Mouse (Mus musculus) embryonic facial prominence, embryonic 14.5 days (tissue): Measurements from ENCODE around the gene Cerkl. TPM values are rescaled to one million over a fixed set of nuclear protein-coding genes. Genes with fewer than 3 reads are reported as not detected.

Source experiments
- ATAC-seq: fragments of 200-750 bp; cut with Nextera tagmentation; 2 replicates; pipeline ENCODE4 v1.8.0; 2017; ENCODE audit warnings: low read depth, moderate number of reproducible peaks, moderate TSS enrichment
- DNase-seq: peaks from one replicate; pipeline ENCODE4 v3.0.0-alpha.2; 2015; ENCODE audit warnings: low spot score
- H3K27ac ChIP-seq: fragments of 300-500 bp; sonication (generic); replicated peaks from 2 replicates; pipeline ENCODE4 v1.5.1; 2014; ENCODE audit warnings: low read depth, mild to moderate bottlenecking, low read length, moderate library complexity
- H3K27me3 ChIP-seq: fragments of 300-500 bp; sonication (generic); replicated peaks from 2 replicates; pipeline ENCODE4 v1.6.1; 2014; ENCODE audit warnings: low read length; ENCODE audit not compliant: control insufficient read depth, insufficient read depth
- H3K36me3 ChIP-seq: fragments of 300-500 bp; sonication (generic); 2 replicates; pipeline ENCODE4 v1.6.1; 2014; ENCODE audit warnings: low read length, mixed read lengths; ENCODE audit not compliant: control insufficient read depth, insufficient read depth
- H3K4me1 ChIP-seq: fragments of 300-500 bp; sonication (generic); 2 replicates; pipeline ENCODE4 v1.6.1; 2014; ENCODE audit warnings: antibody characterized with exemption, low read length; ENCODE audit not compliant: control insufficient read depth, insufficient read depth
- H3K4me2 ChIP-seq: fragments of 300-500 bp; sonication (generic); 2 replicates; pipeline ENCODE4 v1.6.1; 2014; ENCODE audit warnings: low read depth, mild to moderate bottlenecking, low read length, moderate library complexity, mixed read lengths
- H3K4me3 ChIP-seq: fragments of 300-500 bp; sonication (generic); 2 replicates; pipeline ENCODE4 v1.5.1; 2014; ENCODE audit warnings: low read depth, mild to moderate bottlenecking, low read length
- H3K9ac ChIP-seq: fragments of 300-500 bp; sonication (generic); 2 replicates; pipeline ENCODE4 v1.6.1; 2014; ENCODE audit warnings: low read depth, mild to moderate bottlenecking, low read length, moderate library complexity, mixed read lengths
- H3K9me3 ChIP-seq: fragments of 300-500 bp; sonication (generic); 2 replicates; pipeline ENCODE4 v1.6.1; 2016; ENCODE audit warnings: low read length; ENCODE audit not compliant: control insufficient read depth
- WGBS: fragments of 180-500 bp; shearing (Covaris S2); extraction: QIAGEN DNeasy Blood & Tissue Kit; methylation state at CpG from one replicate; pipeline ENCODE4 v1.1.7; 2014; 5-methylcytosine and 5-hydroxymethylcytosine counted together
- polyA plus RNA-seq: library from polyadenylated mRNA; unstranded; fragments of >200 nt; fragmentation: Nextera tagmentation; extraction: Ambion mirVana; gene quantifications from 2 replicates; pipeline ENCODE4 v1.2.1, GENCODE M21; 2014

Cerkl gene
- polyA plus RNA-seq, 1 experiment from 2014 or later: 0.88 TPM

DNA sequence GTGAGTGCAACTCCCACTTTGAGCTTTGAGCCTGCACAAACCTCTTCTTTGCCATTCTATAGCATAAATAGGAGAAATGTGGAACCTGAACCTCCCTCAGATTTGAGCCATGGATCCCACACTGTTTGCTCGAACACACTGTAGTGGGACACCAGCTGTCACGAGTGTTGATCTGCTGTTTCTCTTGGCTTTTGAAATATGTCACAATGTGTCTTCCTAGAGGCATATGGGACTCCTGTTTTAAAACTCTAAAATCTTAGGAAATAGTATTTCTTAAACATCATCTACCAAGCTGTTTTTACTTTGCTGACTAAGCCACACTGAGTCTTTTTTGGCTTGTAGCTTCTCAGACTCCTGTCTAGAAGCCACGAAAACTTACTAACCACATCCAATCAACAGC, 98.8 kb downstream of the Cerkl start:
- H3K27me3 ChIP-seq: no peaks in the 10 kb centered on the region
- no peak overlapping the region for H3K4me2 ChIP-seq
- no peaks in the 10 kb centered on the region for H3K4me1 ChIP-seq
- no peak overlapping the region for H3K27ac ChIP-seq
- no peak for ATAC-seq
- no peak overlapping the region for H3K9ac ChIP-seq
- H3K36me3 ChIP-seq: no peaks in the 10 kb centered on the region
- H3K4me3 ChIP-seq: no peak overlapping the region
- H3K9me3 ChIP-seq: no peaks in the 10 kb centered on the region
- DNase-seq: no peak
- WGBS: 81% methylated on average over 3 of the region's 3 CpGs

DNA sequence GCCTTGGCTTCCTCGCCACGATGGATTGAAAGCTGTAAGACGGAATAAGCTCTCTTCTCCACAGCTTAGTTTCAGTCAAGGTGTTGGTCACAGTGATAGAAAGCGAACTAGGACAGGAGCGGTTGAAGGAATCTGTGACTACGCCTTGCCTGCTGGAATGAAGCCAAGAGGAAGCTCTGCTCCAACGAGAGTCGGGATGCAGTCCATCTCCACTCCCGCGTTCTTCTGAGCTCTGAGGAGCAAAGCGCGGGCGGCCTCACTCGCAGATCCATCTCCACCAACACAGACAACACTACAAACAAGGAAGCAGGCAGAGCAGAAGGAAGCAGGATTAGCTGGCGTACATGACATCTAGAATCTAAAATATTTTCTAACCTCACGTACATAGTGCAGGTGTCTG, 101.8 kb downstream of the Cerkl start:
- DNase-seq (no peak), ATAC-seq (no peak)
- Histone ChIP-seq H3K27ac (no peak overlapping the region), H3K4me1 (no peaks in the 10 kb centered on the region), H3K9me3 (no peaks in the 10 kb centered on the region), H3K4me2 (no peak overlapping the region), H3K27me3 (no peaks in the 10 kb centered on the region), H3K36me3 (no peaks in the 10 kb centered on the region), H3K9ac (no peak overlapping the region), H3K4me3 (no peak overlapping the region)
- 92% methylated on average over 16 of the region's 16 CpGs for WGBS

DNA sequence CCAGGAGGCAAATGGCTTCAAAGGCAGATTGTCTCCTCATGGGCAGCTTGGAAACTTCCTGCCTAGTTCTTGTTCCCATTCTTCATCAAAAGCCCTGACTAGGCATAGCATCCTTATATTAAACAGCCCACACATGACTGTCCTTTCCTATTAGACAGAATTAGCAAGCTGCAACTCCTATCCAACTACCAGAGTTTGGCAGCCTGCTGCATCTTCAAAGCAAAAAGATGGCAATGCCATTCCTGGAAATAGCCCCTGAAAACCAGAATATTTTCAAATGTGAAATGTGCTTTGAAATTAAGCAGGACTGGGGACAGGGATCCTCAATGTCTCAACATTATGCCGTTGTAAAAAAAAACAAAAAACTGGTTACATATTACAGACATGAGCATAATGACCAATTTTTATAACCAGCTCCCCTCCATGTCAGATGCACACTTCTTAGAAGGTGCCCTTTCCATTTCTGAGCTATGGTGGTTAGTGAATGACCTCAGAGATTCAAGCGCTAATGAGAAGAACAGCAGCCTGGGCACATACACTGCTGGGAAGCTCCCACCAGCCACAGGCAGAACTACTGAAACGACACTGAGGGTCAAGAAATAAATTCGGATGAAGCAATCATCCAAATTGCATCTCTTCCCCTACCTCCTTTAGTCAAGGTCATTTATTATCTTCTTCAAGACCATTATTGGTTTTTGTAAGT, 104.3 kb downstream of the Cerkl start:
- Histone ChIP-seq H3K9ac (no peak overlapping the region), H3K36me3 (no peaks in the 10 kb centered on the region), H3K4me3 (no peak overlapping the region), H3K4me2 (no peak overlapping the region), H3K4me1 (no peaks in the 10 kb centered on the region), H3K9me3 (no peaks in the 10 kb centered on the region), H3K27ac (no peak overlapping the region), H3K27me3 (no peaks in the 10 kb centered on the region)
- 68% methylated on average over 4 of the region's 4 CpGs for WGBS
- DNase-seq: no peak
- no peak for ATAC-seq

DNA sequence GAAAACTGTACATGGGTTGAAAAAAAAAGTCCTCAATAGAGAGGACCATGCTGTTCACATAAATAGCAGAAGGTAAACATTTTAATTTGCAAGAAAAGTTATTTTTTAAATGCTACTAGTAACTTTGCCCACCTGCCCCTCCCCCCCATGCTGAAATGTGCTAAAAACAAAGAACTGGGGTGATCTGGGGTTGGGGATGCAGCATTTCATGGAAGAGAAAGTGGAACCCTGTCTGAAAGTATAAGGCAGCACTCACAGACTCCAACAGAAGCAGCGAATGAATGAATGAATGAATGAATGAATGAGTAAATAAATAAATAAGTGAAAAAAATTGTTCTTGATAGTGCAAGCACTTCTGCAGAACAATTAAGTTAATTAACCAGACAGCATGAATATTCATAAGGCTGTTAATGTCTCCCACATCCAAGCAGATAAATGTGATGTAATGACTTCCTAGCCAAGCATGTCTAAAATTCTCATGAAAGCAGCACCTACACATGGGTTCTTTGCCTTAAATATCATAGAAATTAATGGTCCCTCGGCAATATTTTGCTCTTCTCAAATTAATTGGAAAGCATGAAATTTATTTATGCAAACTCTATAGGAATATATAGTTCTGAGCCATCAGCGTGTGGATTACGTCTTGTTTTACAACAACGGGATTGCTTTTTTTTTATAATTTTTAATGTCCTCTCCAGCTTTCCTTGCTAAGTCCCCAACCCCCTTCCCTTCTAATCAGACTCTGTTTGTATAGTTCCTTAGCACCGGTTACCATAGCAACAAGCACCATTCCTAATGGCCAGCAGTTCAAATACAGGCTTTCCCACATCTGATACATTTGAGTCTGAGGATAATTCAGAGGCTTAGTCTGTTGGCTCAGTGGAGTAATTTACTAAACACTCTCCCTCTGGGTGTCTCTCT, 105.1 kb downstream of the Cerkl start:
- no peaks in the 10 kb centered on the region for H3K9me3 ChIP-seq
- 74% methylated on average over 6 of the region's 6 CpGs for WGBS
- H3K9ac ChIP-seq: no peak overlapping the region
- H3K36me3 ChIP-seq: no peaks in the 10 kb centered on the region
- H3K27me3 ChIP-seq: no peaks in the 10 kb centered on the region
- ATAC-seq (no peak), DNase-seq (no peak)
- no peak overlapping the region for H3K4me2 ChIP-seq
- H3K4me3 ChIP-seq: no peak overlapping the region
- no peaks in the 10 kb centered on the region for H3K4me1 ChIP-seq
- no peak overlapping the region for H3K27ac ChIP-seq

DNA sequence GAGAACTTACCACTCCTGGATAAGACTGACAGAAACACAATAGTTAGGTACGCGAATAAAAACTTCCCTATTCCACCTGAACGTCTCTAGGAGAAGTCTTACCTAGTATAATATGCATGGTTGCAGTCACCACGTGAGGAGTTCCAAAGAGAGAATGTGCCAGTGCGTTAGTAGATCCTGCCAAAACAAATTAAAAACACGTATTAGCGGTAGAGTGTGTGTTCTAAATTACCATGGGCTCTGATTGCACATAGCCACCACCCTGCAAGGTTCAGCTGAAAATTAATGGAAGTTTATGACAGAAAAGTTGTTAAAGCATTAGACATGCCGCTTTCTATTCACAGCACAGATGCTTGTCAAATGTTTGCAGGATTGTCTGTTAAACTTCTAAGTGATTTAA, 113.5 kb downstream of the Cerkl start:
- Histone ChIP-seq H3K9me3 (no peaks in the 10 kb centered on the region), H3K36me3 (no peaks in the 10 kb centered on the region), H3K4me2 (no peak overlapping the region), H3K9ac (no peak overlapping the region), H3K27ac (no peak overlapping the region), H3K4me1 (no peaks in the 10 kb centered on the region), H3K27me3 (no peaks in the 10 kb centered on the region), H3K4me3 (no peak overlapping the region)
- WGBS: 69% methylated on average over 8 of the region's 8 CpGs
- DNase-seq (no peak), ATAC-seq (no peak)

DNA sequence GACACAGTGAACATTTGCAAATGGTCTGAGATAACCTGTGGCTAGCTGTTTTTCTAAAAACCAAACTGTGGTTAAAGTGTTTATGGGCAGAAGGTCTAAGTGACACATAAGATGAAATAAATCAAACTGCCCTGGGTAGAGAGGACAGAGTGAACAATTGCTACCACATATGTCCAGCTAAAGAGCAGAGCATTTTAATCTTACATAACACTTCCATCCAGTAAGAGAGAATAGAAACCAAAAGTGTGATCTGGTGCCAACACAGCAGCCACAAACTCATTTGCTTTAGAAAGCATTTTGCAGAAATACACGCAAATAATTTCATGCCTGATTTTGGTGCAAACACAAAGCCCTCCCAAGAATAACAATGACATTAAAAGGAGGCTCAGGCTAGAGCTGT, 117.6 kb downstream of the Cerkl start:
- Histone ChIP-seq H3K36me3 (no peaks in the 10 kb centered on the region), H3K9ac (no peak overlapping the region), H3K4me1 (no peaks in the 10 kb centered on the region), H3K4me3 (no peak overlapping the region), H3K9me3 (0 out of 2 replicates have a peak, but pooled peaks cover 3% of the 10 kb centered on the region), H3K27ac (no peak overlapping the region), H3K27me3 (no peaks in the 10 kb centered on the region), H3K4me2 (no peak overlapping the region)
- DNase-seq (no peak), ATAC-seq (no peak)
- WGBS: 57% methylated on average over 1 of the region's 1 CpGs

DNA sequence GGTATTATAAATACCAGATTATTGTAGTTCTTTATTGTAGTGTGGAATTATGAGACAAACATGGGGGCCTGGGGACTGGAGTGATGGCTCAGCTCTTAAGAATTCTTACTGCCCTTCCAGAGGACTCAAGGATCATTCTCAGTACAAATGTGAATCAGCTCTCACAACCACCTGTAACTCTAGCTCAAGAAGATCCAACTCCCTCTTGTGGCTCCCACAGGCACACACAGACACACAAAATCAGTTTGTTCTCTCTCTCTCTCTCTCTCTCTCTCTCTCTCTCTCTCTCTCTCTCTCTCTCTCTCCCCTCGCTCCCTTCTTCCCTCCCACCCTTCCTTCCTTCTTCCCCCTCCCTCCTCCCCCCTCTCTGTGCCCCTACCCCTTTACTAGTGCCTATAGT, 120.4 kb downstream of the Cerkl start:
- H3K27ac ChIP-seq: no peak overlapping the region
- H3K4me1 ChIP-seq: no peaks in the 10 kb centered on the region
- H3K9me3 ChIP-seq: 0 out of 2 replicates have a peak, but pooled peaks cover 3% of the 10 kb centered on the region
- H3K36me3 ChIP-seq: no peaks in the 10 kb centered on the region
- H3K27me3 ChIP-seq: no peaks in the 10 kb centered on the region
- 92% methylated on average over 1 of the region's 1 CpGs for WGBS
- H3K4me2 ChIP-seq: no peak overlapping the region
- ATAC-seq (no peak), DNase-seq (no peak)
- no peak overlapping the region for H3K4me3 ChIP-seq
- H3K9ac ChIP-seq: no peak overlapping the region

DNA sequence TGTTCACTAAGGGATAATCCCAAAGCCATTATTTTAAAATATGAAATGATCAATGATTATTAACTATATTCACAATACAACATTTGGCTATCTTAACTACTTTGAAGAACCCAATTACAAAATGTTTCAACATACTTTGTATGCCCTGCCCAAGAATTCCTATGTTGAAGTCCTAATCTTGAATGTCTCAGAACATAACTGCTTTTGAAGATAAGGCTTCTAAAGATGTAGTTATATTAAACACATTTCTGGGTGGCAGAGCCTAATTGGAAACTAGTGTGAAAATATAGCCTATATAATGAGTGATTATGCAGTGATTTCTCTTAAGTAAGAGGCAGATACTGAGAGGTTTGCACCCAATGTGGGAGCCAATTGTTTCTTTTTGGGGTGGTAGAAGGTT, 121.9 kb downstream of the Cerkl start:
- Histone ChIP-seq H3K4me2 (no peak overlapping the region), H3K4me1 (no peaks in the 10 kb centered on the region), H3K9me3 (0 out of 2 replicates have a peak, but pooled peaks cover 3% of the 10 kb centered on the region), H3K4me3 (no peak overlapping the region), H3K9ac (no peak overlapping the region), H3K36me3 (no peaks in the 10 kb centered on the region), H3K27ac (no peak overlapping the region), H3K27me3 (no peaks in the 10 kb centered on the region)
- DNase-seq: no peak
- no peak for ATAC-seq
